Mouse (Mus musculus): ENCODE results near the gene Gm20390. TPM values are rescaled to one million over a fixed set of nuclear protein-coding genes. Genes with fewer than 3 reads are reported as not detected.
"Not testable (repeated sequence)": the region's sequence is repeated elsewhere in the genome, so short reads cannot be mapped to it uniquely, and the experiment has no call there.

Gm20390 gene
- total RNA-seq, 2 experiments from 2014 or later, result 45.3 to 56.6 TPM

GRCm38 (mm10) chr11:93965391-93965790, 2.7 kb downstream of the Gm20390 start:
- no peak for DNase-seq

GRCm38 (mm10) chr11:93963013-93963412, 5.1 kb downstream of the Gm20390 start:
- DNase-seq, result no peak

- no peak for DNase-seq
These were observed 6.6 kb downstream of the Gm20390 start for GRCm38 (mm10) chr11:93961482-93961881.

- no peak for DNase-seq
These were observed 10.3 kb downstream of the Gm20390 start for GRCm38 (mm10) chr11:93957746-93958145.

GRCm38 (mm10) chr11:93957031-93957555, 11.0 kb downstream of the Gm20390 start:
- DNase-seq, result no peak

GRCm38 (mm10) chr11:93956159-93956558, 11.9 kb downstream of the Gm20390 start, which contains the start of gene Nme2:
Gene Nme2, minus strand, starts transcription at chr11:93956259.
- DNase-seq, result no peak

- peak; percentile 96 for DNase-seq
These were observed 12.6 kb downstream of the Gm20390 start for GRCm38 (mm10) chr11:93955256-93956150.

- DNase-seq, result no peak
These were observed 13.3 kb downstream of the Gm20390 start for GRCm38 (mm10) chr11:93954738-93955255.

- DNase-seq, result no peak
These were observed 15.7 kb downstream of the Gm20390 start for GRCm38 (mm10) chr11:93952376-93952775.

GRCm38 (mm10) chr11:93950045-93950444, 18.0 kb downstream of the Gm20390 start:
- DNase-seq, result no peak

- no peak for DNase-seq
These were observed 19.1 kb downstream of the Gm20390 start for GRCm38 (mm10) chr11:93948887-93949567.

GRCm38 (mm10) chr11:93944986-93945385, 23.1 kb downstream of the Gm20390 start:
- DNase-seq, result no peak

- DNase-seq, result no peak
These were observed 27.2 kb downstream of the Gm20390 start for GRCm38 (mm10) chr11:93940906-93941305.

GRCm38 (mm10) chr11:93929106-93929505, 39.0 kb downstream of the Gm20390 start:
- DNase-seq, result no peak

- DNase-seq, result not testable (repeated sequence)
These were observed 53.1 kb downstream of the Gm20390 start for GRCm38 (mm10) chr11:93915019-93915418.

GRCm38 (mm10) chr11:93911603-93912002, 56.5 kb downstream of the Gm20390 start:
- DNase-seq, result no peak

- DNase-seq, result no peak
These were observed 59.3 kb downstream of the Gm20390 start for GRCm38 (mm10) chr11:93908829-93909228.

- no peak for DNase-seq
These were observed 60.3 kb downstream of the Gm20390 start for GRCm38 (mm10) chr11:93907839-93908238.

- DNase-seq, result no peak
These were observed 61.3 kb downstream of the Gm20390 start for GRCm38 (mm10) chr11:93906834-93907233.
